Mouse (Mus musculus) myocyte (in vitro differentiated cells): ENCODE measurements at regions not wholly inside any gene's neighbourhood (a gene's known extent, or its start where the extent isn't known, plus 50 kb on each side); places are given as distances from the start of the nearest gene placed in this dataset.

Experiments used
- CEBPB ChIP-seq: IDR thresholded peaks from 2 replicates; pipeline ENCODE4 v1.6.1; 2011; ENCODE audit warnings: mild to moderate bottlenecking, moderate library complexity; ENCODE audit not compliant: poor library complexity, insufficient read depth, severe bottlenecking
- E2F4 ChIP-seq: IDR thresholded peaks from one replicate; pipeline ENCODE4 v1.6.1; 2011; ENCODE audit warnings: mild to moderate bottlenecking, control low read depth, moderate library complexity; ENCODE audit not compliant: insufficient read depth
- MYOD1 ChIP-seq, 3 experiments: IDR thresholded peaks; one replicate each; pipeline ENCODE4 v1.6.1; 2011; ENCODE audit warnings: control low read depth in 2 of 3, low read depth in 2 of 3, mild to moderate bottlenecking in 2 of 3, moderate library complexity in 1 of 3; ENCODE audit not compliant: insufficient read length in 2 of 3, control insufficient read depth in 1 of 3
- MYOG ChIP-seq, 3 experiments: IDR thresholded peaks; one replicate each; pipeline ENCODE4 v1.6.1; 2011; ENCODE audit warnings: control low read depth in 2 of 3, low read depth in 2 of 3, mild to moderate bottlenecking in 2 of 3; ENCODE audit not compliant: insufficient read length in 2 of 3, control insufficient read depth in 1 of 3, insufficient read depth in 1 of 3
- POLR2A ChIP-seq: IDR thresholded peaks from one replicate; pipeline ENCODE4 v1.6.1; 2011; ENCODE audit warnings: low read depth, mild to moderate bottlenecking, control low read depth, moderate library complexity; ENCODE audit not compliant: insufficient read length
- POLR2AphosphoS2 ChIP-seq: IDR thresholded peaks from one replicate; pipeline ENCODE4 v1.6.1; 2011; ENCODE audit warnings: low read depth, control low read depth; ENCODE audit not compliant: insufficient read length
- TCF12 ChIP-seq: IDR thresholded peaks from one replicate; pipeline ENCODE4 v1.6.1; 2011; ENCODE audit warnings: mild to moderate bottlenecking, control low read depth; ENCODE audit not compliant: poor library complexity, insufficient read depth, severe bottlenecking

- no peak for TF ChIP-seq POLR2A
- peak; percentile 77 for TF ChIP-seq TCF12
- peak in 2 of 3 experiments; percentile 88 to 92 for TF ChIP-seq MYOD1 (IDR thresholded peaks at IDR 0.05; ENCODE audit: control insufficient read depth in 1 of 3, insufficient read length in 2 of 3, low read depth in 2 of 3)
- TF ChIP-seq CEBPB = no peak
- TF ChIP-seq MYOG (IDR thresholded peaks at IDR 0.05; ENCODE audit: control insufficient read depth in 1 of 3, insufficient read depth in 1 of 3, insufficient read length in 2 of 3, low read depth in 2 of 3) = peak; percentile 82 to 98 (median 84)
- no peak for TF ChIP-seq E2F4
- no peak for TF ChIP-seq POLR2AphosphoS2
Measured at GRCm38 (mm10) chr14:76310278-76310677, 104.5 kb upstream of the Tsc22d1 start.
